Mouse (Mus musculus): ENCODE results near the gene Hacd1.
A peak's percentile ranks its signal among the peaks of the same experiment; 100 is the strongest.

Gene Hacd1

GRCm38 (mm10) chr2:14005121-14005520, 50.8 kb downstream of the Hacd1 start:
- no peak for DNase-seq (ENCODE audit: low read depth)

GRCm38 (mm10) chr2:13960136-13960535, 95.8 kb downstream of the Hacd1 start:
- no peak for DNase-seq (ENCODE audit: low read depth)

GRCm38 (mm10) chr2:13956463-13956862, 99.5 kb downstream of the Hacd1 start:
- no peak for DNase-seq (ENCODE audit: low read depth)

GRCm38 (mm10) chr2:13938118-13938517, 117.8 kb downstream of the Hacd1 start:
- peak; percentile 4 for DNase-seq (ENCODE audit: low read depth)

- no peak for DNase-seq (ENCODE audit: low read depth)
These were observed 120.6 kb downstream of the Hacd1 start for GRCm38 (mm10) chr2:13935343-13935742.

GRCm38 (mm10) chr2:13932253-13932652, 123.7 kb downstream of the Hacd1 start:
- DNase-seq (ENCODE audit: low read depth): no peak

- no peak for DNase-seq (ENCODE audit: low read depth)
These were observed 125.2 kb downstream of the Hacd1 start for GRCm38 (mm10) chr2:13930724-13931123.

GRCm38 (mm10) chr2:13888568-13888967, 167.4 kb downstream of the Hacd1 start:
- DNase-seq (ENCODE audit: low read depth): no peak

GRCm38 (mm10) chr2:13857461-13857860, 198.5 kb downstream of the Hacd1 start:
- DNase-seq (ENCODE audit: low read depth): no peak

GRCm38 (mm10) chr2:13855510-13855909, 200.4 kb downstream of the Hacd1 start:
- peak; percentile 5 for DNase-seq (ENCODE audit: low read depth)

GRCm38 (mm10) chr2:13836310-13836709, 219.6 kb downstream of the Hacd1 start:
- no peak for DNase-seq (ENCODE audit: low read depth)

- no peak for DNase-seq (ENCODE audit: low read depth)
These were observed 220.9 kb downstream of the Hacd1 start for GRCm38 (mm10) chr2:13834989-13835388.

- no peak for DNase-seq (ENCODE audit: low read depth)
These were observed 239.3 kb downstream of the Hacd1 start for GRCm38 (mm10) chr2:13816645-13817044.

- no peak for DNase-seq (ENCODE audit: low read depth)
These were observed 247.3 kb downstream of the Hacd1 start for GRCm38 (mm10) chr2:13808593-13808992.

GRCm38 (mm10) chr2:13808008-13808407, 247.9 kb downstream of the Hacd1 start:
- DNase-seq (ENCODE audit: low read depth): no peak

GRCm38 (mm10) chr2:13806120-13806519, 249.8 kb downstream of the Hacd1 start:
- no peak for DNase-seq (ENCODE audit: low read depth)

- no peak for DNase-seq (ENCODE audit: low read depth)
These were observed 255.3 kb downstream of the Hacd1 start for GRCm38 (mm10) chr2:13800639-13801038.
